Comparison of ENCODE assay signal across 10 mouse cellular contexts in the genomic region with DNA sequence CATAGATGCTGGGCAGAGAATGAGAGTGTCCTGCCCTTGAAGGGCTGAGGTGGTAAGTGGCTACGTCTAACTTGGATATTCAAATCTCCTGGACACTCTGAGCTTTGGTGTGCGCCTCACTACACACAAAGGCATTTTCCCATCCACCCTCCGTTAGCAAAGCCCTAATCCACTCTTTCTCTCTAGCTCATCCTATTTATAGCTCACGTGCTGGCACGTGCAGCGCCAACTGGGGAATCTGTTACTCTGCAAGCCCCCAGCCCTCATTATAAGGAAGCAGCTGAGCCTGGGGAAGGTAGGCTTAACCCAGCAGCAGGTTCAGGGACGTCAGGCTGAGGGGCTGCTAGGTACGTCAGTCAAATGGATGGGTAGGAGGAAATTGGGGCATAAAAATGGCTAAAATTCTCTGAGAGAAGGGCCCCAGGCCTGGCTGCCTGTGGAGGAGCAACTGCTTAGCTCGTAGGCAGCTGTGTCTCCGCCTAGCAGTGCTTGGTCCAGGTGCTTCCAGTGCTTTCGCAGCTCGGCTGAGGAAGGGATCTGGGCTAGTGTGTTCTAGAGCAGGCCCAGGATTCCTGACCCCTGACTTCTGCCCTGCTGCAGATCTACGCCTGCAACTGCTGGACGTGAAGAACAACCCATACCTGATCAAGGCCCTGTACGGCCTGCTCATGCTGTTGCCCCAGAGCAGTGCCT. TPM values are rescaled to one million over a fixed set of nuclear protein-coding genes. Genes with fewer than 3 reads are reported as not detected.
A peak's percentile ranks its signal among the peaks of the same experiment; 100 is the strongest.
DNase-seq lines count a peak whose midpoint lies in the region; ATAC-seq and TF ChIP-seq lines count a peak whose summit lies in the region.
"Had no signal": no experiment of that assay in that cellular context is flagged by ENCODE, and none has a peak within 500 bp of the region (broad histone marks: within the 10 kb centered on the region; RNA-seq: fewer than 3 reads in every experiment).

No protein-coding gene starts in this region.

- H3K4me2 ChIP-seq in midbrain, embryonic 11.5 days, result no peak overlapping the region
- H3K4me2 ChIP-seq in hindbrain, postnatal 0 days (ENCODE audit: low read depth, low read length), result no peak overlapping the region
- H3K4me2 ChIP-seq: liver, embryonic 13.5 days had no signal

- 0 out of 2 replicates have a peak, but pooled peaks cover 5% of the 10 kb centered on the region for H3K27me3 ChIP-seq in heart, embryonic 10.5 days (ENCODE audit: insufficient read depth, poor library complexity, severe bottlenecking)
- H3K27me3 ChIP-seq in midbrain, embryonic 10.5 days (ENCODE audit: low read depth, poor library complexity, severe bottlenecking), result peaks cover 8% of the 10 kb centered on the region
- no peaks in the 10 kb centered on the region for H3K27me3 ChIP-seq in midbrain, embryonic 11.5 days (ENCODE audit: control insufficient read depth, insufficient read depth, low read length)
- no peaks in the 10 kb centered on the region for H3K27me3 ChIP-seq in hindbrain, postnatal 0 days (ENCODE audit: insufficient read depth, low read length)

- H3K36me3 ChIP-seq in heart, embryonic 10.5 days, result peaks cover 22% of the 10 kb centered on the region
- peaks cover 60% of the 10 kb centered on the region for H3K36me3 ChIP-seq in midbrain, embryonic 10.5 days
- peaks cover 9% of the 10 kb centered on the region; the same call in 1 of the 2 replicates for H3K36me3 ChIP-seq in midbrain, embryonic 11.5 days (ENCODE audit: control insufficient read depth, insufficient read depth, low read length)
- peaks cover 18% of the 10 kb centered on the region for H3K36me3 ChIP-seq in hindbrain, postnatal 0 days (ENCODE audit: insufficient read depth, low read length)

- no peaks in the 10 kb centered on the region for H3K9me3 ChIP-seq in heart, embryonic 10.5 days
- no peaks in the 10 kb centered on the region for H3K9me3 ChIP-seq in midbrain, embryonic 10.5 days (replicated peaks)
- no peaks in the 10 kb centered on the region for H3K9me3 ChIP-seq in midbrain, embryonic 11.5 days (ENCODE audit: control insufficient read depth, low read length)
- H3K9me3 ChIP-seq in hindbrain, postnatal 0 days (ENCODE audit: low read length), result no peaks in the 10 kb centered on the region
- H3K9me3 ChIP-seq: liver, embryonic 13.5 days had no signal

- DNase-seq in heart, embryonic 10.5 days (ENCODE audit: low spot score), result no peak
- DNase-seq in heart, adult 11 months, result no peak
- no peak for DNase-seq in midbrain, embryonic 10.5 days (ENCODE audit: low spot score)
- DNase-seq in midbrain, embryonic 11.5 days (ENCODE audit: low spot score, missing footprints), result no peak
- peak; percentile 71 for DNase-seq in hindbrain, postnatal 0 days (ENCODE audit: low spot score)
- DNase-seq in retina, postnatal 7 days (ENCODE audit: low read depth, low spot score), result peak; percentile 57
- DNase-seq in adrenal gland, adult 2 months, result no peak
- no peak for DNase-seq in urinary bladder, postnatal 14 days (ENCODE audit: low spot score)
- DNase-seq: kidney, postnatal 10 days; liver, embryonic 13.5 days had no signal

- H3K4me3 ChIP-seq in heart, embryonic 10.5 days, result no peak overlapping the region
- no peak overlapping the region for H3K4me3 ChIP-seq in midbrain, embryonic 10.5 days
- no peak overlapping the region for H3K4me3 ChIP-seq in midbrain, embryonic 11.5 days (ENCODE audit: low read depth, low read length)
- H3K4me3 ChIP-seq in hindbrain, postnatal 0 days (ENCODE audit: low read length), result no peak overlapping the region
- H3K4me3 ChIP-seq: liver, embryonic 13.5 days had no signal

- peak overlapping the region; percentile 84 for H3K27ac ChIP-seq in heart, embryonic 10.5 days
- peak overlapping the region; percentile 67 for H3K27ac ChIP-seq in midbrain, embryonic 10.5 days (replicated peaks)
- no peak overlapping the region for H3K27ac ChIP-seq in midbrain, embryonic 11.5 days (ENCODE audit: low read depth, low read length)
- H3K27ac ChIP-seq in hindbrain, postnatal 0 days, result peak overlapping the region; percentile 83
- H3K27ac ChIP-seq: liver, embryonic 13.5 days had no signal

- no peak overlapping the region for H3K9ac ChIP-seq in midbrain, embryonic 11.5 days (ENCODE audit: low read length)
- peak overlapping the region; percentile 38 for H3K9ac ChIP-seq in hindbrain, postnatal 0 days (replicated peaks; ENCODE audit: low read length)
- H3K9ac ChIP-seq: liver, embryonic 13.5 days had no signal

- no peak for TF ChIP-seq CTCF in hindbrain, postnatal 0 days (IDR thresholded peaks at IDR 0.05; ENCODE audit: low read depth)

- H3K4me1 ChIP-seq in heart, embryonic 10.5 days, result peaks cover 98% of the 10 kb centered on the region
- peaks cover 46% of the 10 kb centered on the region for H3K4me1 ChIP-seq in midbrain, embryonic 10.5 days
- peaks cover 15% of the 10 kb centered on the region for H3K4me1 ChIP-seq in midbrain, embryonic 11.5 days (ENCODE audit: control insufficient read depth, insufficient read depth, low read length)
- H3K4me1 ChIP-seq in hindbrain, postnatal 0 days (ENCODE audit: insufficient read depth, low read length), result peaks cover 51% of the 10 kb centered on the region

- ATAC-seq in midbrain, embryonic 11.5 days (ENCODE audit: low FRiP score), result no peak
- 0 out of 2 replicates have a peak, but pooled peaks have one; percentile 19 for ATAC-seq in hindbrain, postnatal 0 days

- WGBS in heart, embryonic 10.5 days, result 63% methylated on average over 15 of the region's 15 CpGs
- 81% methylated on average over 15 of the region's 15 CpGs for WGBS in midbrain, embryonic 10.5 days
- 77% methylated on average over 15 of the region's 15 CpGs for WGBS in midbrain, embryonic 11.5 days
- WGBS in hindbrain, postnatal 0 days, result 53% methylated on average over 15 of the region's 15 CpGs

RNA-seq across cellular contexts. Expression of a gene that starts 6.3 kb away (rescaled TPM):
- polyA plus RNA-seq in heart, embryonic 10.5 days (2016; fragmentation: Nextera tagmentation; extraction: Ambion mirVana), result 5.3 and 6.4 TPM in 2 replicates
- polyA plus RNA-seq in midbrain, embryonic 10.5 days (2016; fragmentation: Nextera tagmentation; extraction: Ambion mirVana), result 4.9 and 5.0 TPM in 2 replicates
- 7.4 and 9.6 TPM in 2 replicates for polyA plus RNA-seq in midbrain, embryonic 11.5 days (2014; fragmentation: Nextera tagmentation; extraction: Ambion mirVana)
- 76.2 and 81.0 TPM in 2 replicates for total RNA-seq in hindbrain, postnatal 0 days (2014; rRNA removed)
- 32.9 TPM in 2 replicates for polyA plus RNA-seq in hindbrain, postnatal 0 days (2015; fragmentation: Nextera tagmentation; extraction: Ambion mirVana)
- 10 to 100 TPM; 20.2 to 20.6 TPM for total RNA-seq in adrenal gland, adult 2 months (2021)
- polyA plus RNA-seq in adrenal gland, adult 2 months (2012; rRNA removed), result 64.0 and 71.3 TPM in 2 replicates

Comparison
In these comparisons a context has a peak if more than half of its experiments do, and no peak if none do; other contexts are left out.
1. DNase-seq: peak in hindbrain, postnatal 0 days (single experiment) and retina, postnatal 7 days (single experiment); none in heart, embryonic 10.5 days (single experiment), heart, adult 11 months (single experiment), midbrain, embryonic 10.5 days (single experiment), midbrain, embryonic 11.5 days (single experiment), adrenal gland, adult 2 months (single experiment) and urinary bladder, postnatal 14 days (single experiment).